Mouse (Mus musculus): ENCODE measurements around the gene Rdh13.
"Not testable (repeated sequence)": the region's sequence is repeated elsewhere in the genome, so short reads cannot be mapped to it uniquely, and the experiment has no call there.

Rdh13 gene

DNA sequence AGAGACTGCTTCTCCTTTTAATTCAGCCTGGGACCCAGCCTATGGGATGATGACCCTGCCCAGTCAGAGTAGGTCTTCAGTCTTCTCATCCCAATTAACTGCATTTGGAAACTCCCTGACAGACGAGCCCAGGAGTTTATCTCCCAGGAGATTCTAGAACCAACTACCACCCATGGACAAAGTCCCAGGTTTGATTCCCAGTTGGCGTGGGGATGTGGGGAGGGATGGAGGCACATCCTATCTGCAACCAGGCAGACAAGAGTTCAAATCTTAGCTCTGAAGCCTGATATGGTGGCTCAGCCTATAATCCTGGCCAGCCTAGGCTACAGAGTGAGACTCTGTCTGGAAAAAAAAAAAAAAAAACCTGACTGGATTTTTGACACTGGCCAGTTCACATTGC lies 7.7 kb downstream of the Rdh13 start:
- no peak for DNase-seq (ENCODE audit: extremely low read depth, low read depth)

DNA sequence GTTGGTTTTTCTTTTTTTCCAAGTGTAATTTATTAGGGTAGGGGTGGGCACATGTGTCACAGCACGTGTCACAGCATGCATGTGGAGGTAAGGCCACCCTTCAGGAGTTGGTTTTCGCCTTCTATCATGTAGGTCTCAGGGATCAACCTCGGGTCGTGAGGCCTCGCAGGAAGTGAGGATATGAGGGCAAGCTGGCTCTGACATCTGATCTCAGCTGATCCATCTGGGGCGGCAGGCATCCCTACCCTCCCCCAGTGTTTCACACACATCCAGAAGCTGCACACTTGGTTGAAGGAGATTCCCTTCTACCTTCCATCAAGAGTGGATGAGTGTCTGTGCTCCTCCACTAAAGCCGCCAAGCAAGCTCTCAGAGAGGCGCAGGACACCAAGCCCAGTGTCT lies 13.4 kb downstream of the Rdh13 start:
- no peak for DNase-seq (ENCODE audit: extremely low read depth, low read depth)

DNA sequence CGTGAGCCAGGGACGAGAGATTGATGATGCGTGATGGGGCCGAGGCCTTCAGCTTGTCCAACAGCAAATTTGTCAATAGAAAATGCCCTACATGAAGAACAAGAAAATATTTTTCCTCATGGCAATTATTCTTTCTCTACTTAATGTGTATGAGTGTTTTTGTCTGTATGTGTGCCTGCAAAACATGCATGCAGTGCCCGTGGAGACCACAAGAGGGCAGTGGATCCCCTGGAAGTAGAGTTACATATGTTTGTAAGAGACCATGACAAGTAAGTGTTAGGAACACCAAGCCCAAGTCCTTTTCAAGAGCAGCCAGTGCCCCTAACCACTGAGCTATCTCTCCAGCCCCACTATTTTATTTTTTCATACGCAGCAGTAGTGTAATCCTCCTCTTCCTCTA lies 13.9 kb downstream of the Rdh13 start:
- peak; percentile 59 for DNase-seq (ENCODE audit: extremely low read depth, low read depth)

DNA sequence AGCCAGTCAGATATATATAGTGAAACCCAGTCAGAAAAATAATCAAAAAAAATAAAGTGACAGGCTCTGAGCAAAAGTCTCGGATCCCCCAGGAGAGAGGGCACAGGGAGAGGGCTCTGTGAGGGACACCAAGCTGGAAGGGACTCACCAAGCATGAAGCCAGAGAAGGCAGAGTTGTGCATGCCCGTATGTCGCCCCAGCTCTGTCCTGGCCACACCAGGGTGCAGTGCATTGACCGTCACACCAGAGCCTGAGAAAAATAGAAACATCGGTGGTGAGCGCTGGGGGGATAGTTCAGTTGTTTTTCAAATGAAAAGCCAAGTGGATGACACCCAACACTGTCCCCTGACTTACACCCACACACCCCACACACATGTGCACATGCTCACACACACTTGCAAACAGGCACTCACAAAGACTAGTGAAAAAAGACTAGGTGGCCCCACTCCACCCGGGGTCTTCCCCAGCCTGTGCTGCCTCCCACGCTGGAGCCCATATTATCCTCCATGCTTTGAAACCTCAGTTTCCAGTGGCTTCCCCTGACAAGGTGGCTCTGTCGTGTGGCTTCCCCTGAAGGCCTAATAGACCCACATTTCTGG lies 15.1 kb downstream of the Rdh13 start:
- no peak for DNase-seq (ENCODE audit: extremely low read depth, low read depth)

DNA sequence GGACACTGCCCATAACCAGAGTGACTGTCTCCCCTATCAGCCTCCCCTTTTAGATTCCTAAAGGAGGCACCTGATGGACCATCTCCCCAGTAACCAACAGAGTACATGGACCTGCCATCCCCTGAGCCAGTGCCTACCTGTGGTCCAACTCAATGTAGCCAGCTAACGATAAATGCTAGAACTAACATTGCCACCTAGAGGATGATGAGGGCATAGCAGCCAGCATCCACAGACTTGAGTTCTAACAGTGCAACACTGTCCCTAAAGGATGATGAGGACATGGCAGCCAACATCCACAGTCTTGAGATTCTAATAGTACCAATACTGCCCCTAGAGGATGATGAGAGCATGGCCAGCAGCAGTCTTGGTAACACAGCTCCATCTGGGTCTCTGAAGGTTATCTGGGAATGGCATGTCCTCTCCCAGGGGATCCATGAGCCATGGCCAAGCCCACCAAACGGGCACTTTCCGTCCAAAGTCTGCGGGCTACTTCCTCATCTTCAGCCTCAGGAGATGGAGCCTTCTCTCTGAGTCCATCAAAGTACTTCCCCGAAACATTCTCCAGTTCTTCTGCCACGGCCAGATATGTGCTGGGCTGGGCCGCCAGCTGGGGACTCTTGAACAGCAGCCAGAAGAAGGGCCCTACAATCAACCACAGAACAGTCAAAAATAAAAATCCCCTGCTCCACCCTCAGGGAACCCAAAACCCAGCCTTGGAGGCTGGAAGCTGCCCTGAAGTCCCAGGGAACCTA lies 18.1 kb downstream of the Rdh13 start:
- DNase-seq (ENCODE audit: extremely low read depth, low read depth): peak; percentile 94

DNA sequence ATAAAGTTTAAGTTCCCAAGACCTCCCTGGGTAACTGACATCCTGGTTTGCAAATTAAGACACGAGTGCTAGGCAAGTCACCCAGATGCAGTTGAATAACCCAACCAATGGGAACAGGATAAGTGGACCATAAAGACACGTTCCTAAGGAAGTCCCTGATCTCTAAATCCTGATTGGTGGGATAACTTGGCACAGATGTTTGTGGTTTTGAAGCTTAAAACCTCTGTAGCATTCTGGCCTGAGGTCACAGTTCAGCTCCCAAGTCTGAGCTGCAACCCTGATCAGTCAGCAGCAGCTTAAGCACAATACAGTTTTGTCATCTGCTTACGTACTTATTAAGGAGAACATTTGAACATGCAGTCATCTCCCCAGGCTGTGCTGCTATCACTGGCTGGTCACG lies 25.2 kb downstream of the Rdh13 start:
- DNase-seq (ENCODE audit: extremely low read depth, low read depth): no peak

DNA sequence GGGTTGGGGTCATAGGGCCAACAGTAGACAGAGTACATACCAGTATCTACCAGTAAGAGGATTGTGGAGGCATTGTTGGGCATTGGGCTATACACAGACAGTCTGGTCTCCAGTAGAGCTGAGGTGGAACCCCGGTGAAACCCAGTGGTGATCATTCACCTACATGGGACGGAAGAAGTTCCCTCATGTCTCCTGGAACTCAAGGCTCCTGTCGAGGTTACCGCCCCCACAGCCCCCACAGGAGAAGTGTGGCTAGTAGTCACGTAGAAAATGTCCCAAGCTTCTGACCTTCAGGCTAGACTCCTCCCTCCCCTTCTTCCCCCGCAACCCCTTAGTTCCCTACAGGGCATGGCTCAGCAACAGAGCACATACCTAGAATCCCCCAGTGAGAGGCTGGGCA lies 25.8 kb downstream of the Rdh13 start:
- DNase-seq (ENCODE audit: extremely low read depth, low read depth): no peak

DNA sequence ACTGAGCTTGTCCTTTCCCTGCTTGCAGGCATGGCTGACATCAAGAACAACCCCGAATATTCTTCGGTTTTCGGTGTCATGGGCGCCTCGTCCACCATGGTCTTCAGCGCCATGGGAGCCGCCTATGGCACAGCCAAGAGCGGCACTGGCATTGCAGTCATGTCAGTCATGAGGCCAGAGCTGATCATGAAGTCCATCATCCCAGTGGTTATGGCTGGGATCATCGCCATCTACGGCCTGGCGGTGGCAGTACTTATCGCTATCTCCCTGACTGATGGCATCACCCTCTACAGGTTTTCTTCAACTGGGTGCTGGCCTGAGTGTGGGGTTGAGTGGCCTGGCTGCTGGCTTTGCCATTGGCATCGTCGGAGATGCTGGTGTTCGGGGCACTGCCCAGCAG lies 33.0 kb downstream of the Rdh13 start:
- not testable (repeated sequence) for DNase-seq (ENCODE audit: extremely low read depth, low read depth)

DNA sequence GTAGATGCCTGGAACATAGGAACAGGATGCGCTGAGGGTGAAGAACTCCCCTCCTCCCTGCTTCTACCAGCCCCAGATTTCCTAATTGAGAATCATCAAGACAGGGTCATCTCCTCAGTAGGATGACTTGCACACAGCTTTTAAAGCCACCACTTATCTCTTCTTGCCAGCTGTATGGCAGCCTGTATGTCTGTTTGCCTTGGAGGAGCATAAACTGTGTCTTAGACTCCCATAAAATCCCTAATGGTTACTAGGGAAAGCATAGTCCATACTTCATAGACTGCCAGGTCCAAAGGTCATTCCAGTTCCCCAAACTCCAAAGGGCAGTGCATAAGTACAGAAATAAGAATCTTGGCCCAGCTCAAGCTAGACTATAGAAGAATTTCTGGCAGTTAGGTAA lies 47.7 kb downstream of the Rdh13 start, which contains the start of gene Gp6:
Gp6 (minus strand) TSS at position 15 of the 400 bp plus-strand sequence.
- no peak for DNase-seq (ENCODE audit: extremely low read depth, low read depth)

All from MEL-GATA-1-ER (cell line).